Mouse (Mus musculus) testis, adult 2 months (tissue): ENCODE measurements around the gene E130308A19Rik.

Experiments
- CTCF ChIP-seq: fragments of 200-500 bp; IDR thresholded peaks from 2 replicates; pipeline ENCODE4 v1.5.1; 2012; ENCODE audit warnings: low read depth, mild to moderate bottlenecking, inconsistent platforms, low read length, moderate library complexity; ENCODE audit not compliant: control insufficient read depth, insufficient read depth, insufficient replicate concordance
- POLR2A ChIP-seq: fragments of 200-500 bp; IDR thresholded peaks from 2 replicates; pipeline ENCODE4 v1.6.1; 2012; ENCODE audit warnings: low read depth, mild to moderate bottlenecking, inconsistent platforms, low read length, moderate library complexity; ENCODE audit not compliant: control insufficient read depth

DNA sequence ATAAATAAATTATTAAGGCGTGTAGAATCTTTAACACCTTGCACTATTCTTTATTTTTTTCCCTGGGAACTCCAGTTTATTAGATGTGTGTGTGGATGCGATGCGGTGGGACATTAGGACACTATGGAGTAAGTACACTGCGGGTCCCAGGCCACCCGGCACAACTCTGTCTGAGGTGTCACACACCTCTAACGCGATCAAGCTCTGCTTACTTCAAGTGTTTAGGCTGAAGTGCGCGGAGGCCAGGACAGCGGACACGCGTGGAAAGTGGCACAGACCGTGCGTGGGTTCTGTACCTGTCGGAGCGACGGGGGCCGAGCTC lies 374 bp upstream of the E130308A19Rik start:
- TF ChIP-seq CTCF, result no peak
- TF ChIP-seq POLR2A, result no peak
